Mouse (Mus musculus) mature B cell (primary cell): ENCODE data around the gene Zfp334.

Experiments used
- in situ Hi-C: fragments of 300-500 bp; cut with MboI; formaldehyde crosslinking; loops from 2 replicates; pipeline ENCODE4 v1.14.3; 2019

Zfp334 gene

GRCm38 (mm10) chr2:165387844-165388495 is at the start of gene Zfp334:
Gene Zfp334 (minus strand): TSS chr2:165388259.
- in situ Hi-C loops = no loop called here

GRCm38 (mm10) chr2:165428694-165429093 is 40.6 kb upstream of the Zfp334 start:
- in situ Hi-C loops = no loop called here

- in situ Hi-C loops = no loop called here
Measured at GRCm38 (mm10) chr2:165420195-165420594, 32.1 kb upstream of the Zfp334 start.

- in situ Hi-C loops = no loop called here
Measured at GRCm38 (mm10) chr2:165419670-165420111, 31.6 kb upstream of the Zfp334 start.

GRCm38 (mm10) chr2:165418577-165418976 is 30.5 kb upstream of the Zfp334 start:
- in situ Hi-C loops = no loop called here

DNA sequence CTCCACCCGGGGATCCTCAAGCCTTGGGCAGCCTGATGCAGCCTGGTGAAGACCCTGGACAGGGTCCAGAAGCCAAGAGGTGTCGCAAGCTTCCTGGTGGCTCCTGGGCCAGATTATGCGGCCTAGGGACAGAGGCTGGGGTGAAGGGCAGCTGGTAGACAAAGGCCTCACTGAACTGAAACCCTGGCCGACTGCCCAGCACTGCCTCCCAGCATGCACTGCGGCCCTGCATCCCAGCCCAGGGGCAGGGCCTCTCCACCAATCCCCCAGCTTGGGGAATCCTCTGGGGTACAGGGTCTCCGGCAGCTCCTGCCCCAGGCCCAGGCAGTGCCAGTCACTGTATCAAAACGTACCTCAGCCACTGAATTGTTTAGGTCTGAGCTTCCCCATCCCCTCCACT is 29.2 kb upstream of the Zfp334 start:
- in situ Hi-C loops = no loop called here

GRCm38 (mm10) chr2:165415795-165416194 is 27.7 kb upstream of the Zfp334 start:
- in situ Hi-C loops = no loop called here

- in situ Hi-C loops = no loop called here
Measured at GRCm38 (mm10) chr2:165415141-165415721, 27.2 kb upstream of the Zfp334 start.

DNA sequence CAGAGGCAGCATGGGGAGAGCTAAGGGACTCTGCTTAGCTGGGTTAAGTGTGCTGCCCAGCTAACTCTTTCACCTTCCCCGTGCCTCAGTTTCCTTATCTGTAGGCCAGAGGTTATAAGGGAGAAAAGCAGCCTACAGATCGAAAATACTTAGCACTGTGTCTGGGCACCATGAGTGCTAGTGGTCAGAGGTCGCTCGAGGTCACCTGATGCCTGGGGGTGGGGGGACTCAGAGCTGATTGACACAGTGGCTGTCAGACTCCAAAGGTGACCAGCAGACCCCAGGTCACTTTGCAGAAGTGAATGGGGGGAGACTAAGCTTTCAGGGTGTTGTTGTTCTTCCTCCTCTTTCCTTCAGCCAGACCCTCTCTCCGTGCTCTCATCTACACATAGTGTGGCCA is 26.3 kb upstream of the Zfp334 start:
- in situ Hi-C loops = no loop called here

GRCm38 (mm10) chr2:165413884-165414283 is 25.8 kb upstream of the Zfp334 start:
- in situ Hi-C loops = no loop called here

GRCm38 (mm10) chr2:165407700-165408301 is 19.7 kb upstream of the Zfp334 start:
- in situ Hi-C loops = no loop called here

DNA sequence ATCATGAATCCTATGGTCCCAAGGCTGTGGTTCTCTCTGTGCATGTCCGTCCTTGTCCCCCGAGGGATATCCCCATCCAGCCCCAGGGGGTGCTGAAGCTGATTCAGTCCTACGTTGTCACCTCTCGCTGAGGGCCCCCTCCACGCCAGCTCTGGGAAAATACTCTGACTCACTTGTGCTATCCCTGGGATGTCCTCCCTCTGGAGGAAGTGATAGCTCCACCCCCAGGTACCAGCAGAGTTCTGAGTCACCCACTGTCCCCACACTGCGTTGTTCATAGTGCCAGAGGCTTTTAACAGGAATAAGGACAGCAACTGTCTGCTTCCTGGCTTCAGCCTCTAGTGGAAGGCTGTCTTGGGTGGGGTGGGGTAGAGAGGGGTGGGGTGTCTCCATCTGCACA is 17.3 kb upstream of the Zfp334 start:
- in situ Hi-C loops = no loop called here

DNA sequence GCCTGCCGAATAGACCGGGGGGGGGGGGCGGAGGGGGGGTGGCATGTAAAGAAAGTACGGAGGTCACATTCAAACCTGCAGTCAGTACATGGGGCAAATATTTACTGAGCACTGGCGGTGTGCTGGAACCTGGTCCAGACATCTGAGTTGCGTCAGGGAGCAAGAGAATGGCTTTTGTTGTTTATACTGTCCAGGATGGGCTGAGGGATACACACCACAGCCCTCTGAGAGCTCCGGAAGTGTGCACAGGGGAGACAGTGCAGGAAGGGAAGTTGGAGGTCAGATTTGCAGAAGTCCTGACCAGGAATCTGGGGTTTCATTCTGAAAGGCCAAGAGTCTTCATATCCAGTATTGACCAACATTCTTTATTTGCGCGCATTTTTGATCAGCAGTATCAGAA is 16.9 kb upstream of the Zfp334 start:
- in situ Hi-C loops = no loop called here

GRCm38 (mm10) chr2:165398164-165398785 is 10.2 kb upstream of the Zfp334 start:
- in situ Hi-C loops = no loop called here

DNA sequence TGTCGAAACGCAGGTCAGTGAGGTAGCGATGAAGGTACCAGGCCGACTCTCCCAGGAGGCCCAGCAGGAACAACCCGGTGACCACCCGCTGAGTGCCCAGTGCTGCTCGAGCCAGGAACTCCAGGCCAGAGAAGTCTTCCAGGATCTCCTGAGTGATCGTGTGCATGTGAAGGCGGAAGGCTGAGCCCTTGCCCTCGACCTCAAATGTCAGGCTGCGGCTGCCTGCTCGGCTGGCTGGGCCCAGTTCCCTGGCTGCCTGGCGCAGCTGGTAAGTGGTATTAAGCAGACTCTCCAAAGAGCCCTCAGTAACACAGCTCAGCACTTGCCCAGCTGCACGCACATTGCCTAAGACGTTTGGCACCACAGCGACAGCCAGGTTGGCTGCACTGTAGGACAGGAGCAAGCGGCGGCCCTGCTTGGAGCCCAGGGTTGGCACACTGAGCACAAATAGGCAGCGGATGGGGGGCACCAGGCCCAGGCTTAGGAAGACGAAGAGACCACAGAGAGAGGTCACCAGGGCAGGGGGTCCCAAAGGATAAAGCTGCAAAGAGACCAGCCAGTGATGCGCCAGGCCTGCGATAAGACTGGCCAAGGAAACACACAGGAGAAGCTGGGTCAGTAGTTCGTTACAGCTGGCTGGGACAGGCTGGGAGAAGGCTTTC is 9.6 kb upstream of the Zfp334 start:
- in situ Hi-C loops = no loop called here

DNA sequence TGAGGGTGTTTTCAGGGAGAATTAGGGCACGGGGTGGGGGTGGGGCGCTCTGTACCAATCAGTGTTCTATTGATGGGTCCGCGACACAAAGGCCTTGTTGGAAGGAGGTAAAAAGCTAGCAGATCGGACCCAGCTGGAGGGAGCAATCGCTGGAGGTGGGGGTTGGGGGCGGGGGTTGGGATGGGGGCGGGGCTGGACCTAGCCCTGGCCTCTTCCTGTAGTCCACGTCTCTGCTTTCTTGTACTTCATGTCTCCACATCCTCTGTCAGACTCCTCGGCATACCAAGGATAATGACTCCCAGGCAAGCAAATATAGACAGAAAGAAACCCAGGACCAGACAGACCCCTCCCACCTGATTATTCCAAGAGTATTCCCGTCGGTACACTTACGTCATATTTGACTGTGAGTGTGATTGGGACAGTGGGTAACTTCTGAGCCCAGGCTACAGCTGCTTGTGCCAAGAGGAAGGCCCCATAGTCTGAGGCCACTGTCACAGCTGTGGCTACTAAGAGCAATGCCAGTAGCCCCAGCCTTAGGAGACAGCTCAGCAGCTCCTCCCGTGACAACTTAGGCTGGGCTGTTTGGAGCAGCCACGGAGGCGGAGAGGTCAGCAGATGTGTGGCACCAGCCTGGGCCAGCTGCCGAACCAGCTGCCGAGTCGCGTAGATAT is 8.9 kb upstream of the Zfp334 start:
- in situ Hi-C loops = no loop called here

DNA sequence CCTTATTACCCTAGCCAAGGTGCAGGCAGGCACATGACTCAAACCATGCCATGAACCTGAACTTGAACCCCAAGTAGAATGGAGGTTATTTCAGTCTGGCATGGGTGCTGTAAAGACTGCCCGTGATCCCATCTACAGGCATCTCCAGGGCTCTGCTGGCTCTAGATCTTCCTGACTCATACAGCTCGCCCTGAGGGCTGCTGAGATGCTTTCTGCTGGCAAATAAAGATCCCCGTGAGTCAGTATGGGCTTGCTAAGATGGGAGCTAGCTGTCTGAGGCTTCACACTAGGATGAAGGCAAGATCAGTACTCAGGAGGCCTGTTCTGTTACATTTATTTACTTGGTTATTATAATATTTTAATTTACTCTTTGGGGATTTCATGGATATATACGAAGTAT is 4.1 kb upstream of the Zfp334 start:
- in situ Hi-C loops = no loop called here

- in situ Hi-C loops = no loop called here
Measured at GRCm38 (mm10) chr2:165391561-165391960, 3.5 kb upstream of the Zfp334 start.

- in situ Hi-C loops = no loop called here
Measured at GRCm38 (mm10) chr2:165389299-165389952, 1.4 kb upstream of the Zfp334 start.

DNA sequence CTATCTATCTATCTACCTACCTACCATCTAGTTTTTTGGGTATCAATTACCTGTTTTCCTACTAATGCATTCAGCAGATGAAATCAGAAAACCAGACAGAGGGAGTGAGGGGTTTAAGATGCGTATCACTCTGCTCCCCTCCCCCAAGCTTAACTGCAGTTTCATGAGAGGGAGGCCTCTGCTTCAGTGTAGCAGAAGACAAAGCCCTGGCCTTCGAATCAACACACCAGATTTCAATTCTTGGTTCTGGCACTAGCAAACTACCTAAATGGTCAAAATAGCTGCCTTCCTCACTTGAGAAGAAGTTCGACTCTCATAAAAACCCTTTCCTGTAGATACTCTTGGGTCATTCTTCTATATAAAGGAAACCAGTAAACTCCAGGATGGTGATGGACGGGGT is 689 bp downstream of the Zfp334 start:
- in situ Hi-C loops = no loop called here

DNA sequence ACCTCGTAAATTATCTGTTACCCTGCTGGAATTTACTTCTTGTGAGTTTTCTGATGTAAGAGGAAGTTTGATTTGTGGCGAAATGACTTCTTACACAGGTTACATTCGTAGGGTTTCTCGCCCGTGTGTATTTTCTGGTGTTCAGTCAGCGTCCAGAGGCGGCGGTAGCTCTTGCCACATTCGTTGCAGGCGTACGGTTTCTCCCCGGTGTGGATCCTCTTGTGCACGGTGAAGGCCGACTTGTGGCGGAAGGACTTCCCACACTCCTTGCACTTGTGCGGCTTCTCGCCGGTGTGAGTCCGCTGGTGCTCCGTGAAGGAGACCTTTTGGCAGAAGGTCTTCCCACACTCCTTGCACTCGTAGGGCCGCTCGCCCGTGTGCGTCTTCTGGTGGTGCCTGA is 8.0 kb downstream of the Zfp334 start:
- in situ Hi-C loops = no loop called here
